In genomic region chr7:128270431-128270850, GRCm38 (mm10) we compare ENCODE assay signal across 11 mouse cellular contexts. TPM values are rescaled to one million over a fixed set of nuclear protein-coding genes. Genes with fewer than 3 reads are reported as not detected.
DNase-seq lines count a peak whose midpoint lies in the region; ATAC-seq and TF ChIP-seq lines count a peak whose summit lies in the region.
"Had no signal": no experiment of that assay in that cellular context is flagged by ENCODE, and none has a peak within 500 bp of the region (broad histone marks: within the 10 kb centered on the region; RNA-seq: fewer than 3 reads in every experiment).

No protein-coding gene starts in this region.

- no peaks in the 10 kb centered on the region for H3K79me2 ChIP-seq in heart, adult 2 months (replicated peaks; ENCODE audit: control insufficient read depth, insufficient read depth, low read length)
- no peaks in the 10 kb centered on the region for H3K79me2 ChIP-seq in MEL (ENCODE audit: control insufficient read depth, insufficient read depth, low read length, poor library complexity)

- intact Hi-C loops in heart, adult 2 months (cut with DNase I), result no loop called here
- intact Hi-C loops in left cerebral cortex, adult 2 months (cut with DNase I), result no loop called here

- no peaks in the 10 kb centered on the region for H3K9me3 ChIP-seq in heart, embryonic 16.5 days (replicated peaks; ENCODE audit: control insufficient read depth, low read length)
- H3K9me3 ChIP-seq in MEL (replicated peaks; ENCODE audit: insufficient read depth, low read length), result no peaks in the 10 kb centered on the region
- H3K9me3 ChIP-seq in liver, embryonic 12.5 days (replicated peaks), result no peaks in the 10 kb centered on the region

- TF ChIP-seq CTCF in heart, adult 2 months (IDR thresholded peaks at IDR 0.05), result no peak
- no peak for TF ChIP-seq CTCF in MEL (IDR thresholded peaks at IDR 0.05 in 2 of 3, conservative IDR thresholded peaks at IDR 0.05 in 1 of 3; ENCODE audit: control insufficient read depth in 1 of 3, insufficient read depth in 1 of 3, low read depth in 2 of 3, low read length in 3 of 3, poor library complexity in 1 of 3, severe bottlenecking in 1 of 3)
- no peak for TF ChIP-seq CTCF in left cerebral cortex, adult 2 months (IDR thresholded peaks at IDR 0.05)

- peaks cover 3% of the 10 kb centered on the region; the same call in 1 of the 2 replicates for H3K4me1 ChIP-seq in heart, embryonic 16.5 days (ENCODE audit: control insufficient read depth, insufficient read depth, low read length)
- H3K4me1 ChIP-seq in heart, adult 2 months (ENCODE audit: control insufficient read depth, insufficient read depth, low read length), result no peaks in the 10 kb centered on the region
- H3K4me1 ChIP-seq in MEL (ENCODE audit: control insufficient read depth in 1 of 2, insufficient read depth in 2 of 2, low read length in 2 of 2), result peaks cover 0 to 11% of the 10 kb centered on the region in 2 experiments; a peak in 3 of 4 replicates
- peaks cover 36% of the 10 kb centered on the region for H3K4me1 ChIP-seq in liver, embryonic 12.5 days

- TF ChIP-seq EP300 in heart, adult 2 months (IDR thresholded peaks at IDR 0.05; ENCODE audit: insufficient read depth, low read depth, low read length), result no peak
- peak in 1 of 2 experiments; percentile 49; a peak in 2 of 4 replicates for TF ChIP-seq EP300 in MEL (IDR thresholded peaks at IDR 0.05; ENCODE audit: low read depth in 1 of 2, low read length in 2 of 2)

- peaks cover 28% of the 10 kb centered on the region for H3K36me3 ChIP-seq in heart, embryonic 16.5 days (ENCODE audit: control insufficient read depth, insufficient read depth)
- H3K36me3 ChIP-seq in heart, adult 2 months (ENCODE audit: control insufficient read depth, insufficient read depth, low read length), result no peaks in the 10 kb centered on the region
- peaks cover 0 to 2% of the 10 kb centered on the region in 2 experiments; a peak in 1 of 4 replicates for H3K36me3 ChIP-seq in MEL (ENCODE audit: control insufficient read depth in 1 of 2, insufficient read depth in 2 of 2, low read length in 2 of 2)
- peaks cover 48% of the 10 kb centered on the region for H3K36me3 ChIP-seq in liver, embryonic 12.5 days

- TF ChIP-seq RAD21 in MEL (IDR thresholded peaks at IDR 0.05; ENCODE audit: low read depth, low read length), result no peak

- no peak overlapping the region for H3K4me3 ChIP-seq in heart, embryonic 16.5 days (ENCODE audit: low read length)
- no peak overlapping the region for H3K4me3 ChIP-seq in heart, adult 2 months
- H3K4me3 ChIP-seq in MEL (ENCODE audit: control insufficient read depth in 1 of 2, insufficient read depth in 1 of 2, low read depth in 2 of 2, low read length in 2 of 2), result no peak overlapping the region
- peak overlapping the region; percentile 14; the same call in 1 of the 2 replicates for H3K4me3 ChIP-seq in liver, embryonic 12.5 days
- no peak overlapping the region for H3K4me3 ChIP-seq in left cerebral cortex, adult 2 months

- ATAC-seq in heart, embryonic 16.5 days (replicated peaks; ENCODE audit: extremely low read depth, insufficient read depth, low FRiP score), result peak; percentile 52
- ATAC-seq in liver, embryonic 12.5 days, result peak; percentile 99

- TF ChIP-seq POLR2A in heart, adult 2 months (IDR thresholded peaks at IDR 0.05; ENCODE audit: insufficient read depth, low read depth, low read length), result no peak
- TF ChIP-seq POLR2A in MEL (IDR thresholded peaks at IDR 0.05; ENCODE audit: control insufficient read depth in 1 of 2, insufficient read depth in 1 of 2, low read depth in 1 of 2, low read length in 2 of 2, poor library complexity in 1 of 2), result peak; percentile 27 to 42; a peak in 1 of 4 replicates

- H3K9ac ChIP-seq in heart, embryonic 16.5 days (ENCODE audit: low read length), result no peak overlapping the region
- H3K9ac ChIP-seq in heart, adult 2 months (ENCODE audit: low read depth, low read length), result no peak overlapping the region
- no peak overlapping the region; the same call in 1 of the 2 replicates for H3K9ac ChIP-seq in MEL (ENCODE audit: control insufficient read depth, low read depth, low read length, poor library complexity, severe bottlenecking)
- H3K9ac ChIP-seq in liver, embryonic 12.5 days, result peak overlapping the region; percentile 57

- WGBS in heart, embryonic 16.5 days, result 34% methylated on average over 13 of the region's 13 CpGs
- 35% methylated on average over 13 of the region's 13 CpGs for WGBS in heart, adult 2 months
- 20% methylated on average over 13 of the region's 13 CpGs for WGBS in liver, embryonic 12.5 days (ENCODE audit: insufficient replicate concordance)

- H3K4me2 ChIP-seq in heart, embryonic 16.5 days (ENCODE audit: low read depth, low read length), result peak overlapping the region; percentile 19; the same call in 1 of the 2 replicates
- peak overlapping the region; percentile 65 for H3K4me2 ChIP-seq in liver, embryonic 12.5 days

- no peaks in the 10 kb centered on the region for H3K27me3 ChIP-seq in heart, embryonic 16.5 days (ENCODE audit: control insufficient read depth, insufficient read depth, low read length)
- H3K27me3 ChIP-seq in heart, adult 2 months (ENCODE audit: control insufficient read depth, insufficient read depth, low read length), result no peaks in the 10 kb centered on the region
- H3K27me3 ChIP-seq in MEL (ENCODE audit: control insufficient read depth in 1 of 2, insufficient read depth in 2 of 2, low read length in 2 of 2), result no peaks in the 10 kb centered on the region
- H3K27me3 ChIP-seq in liver, embryonic 12.5 days (replicated peaks), result peaks cover 33% of the 10 kb centered on the region

- H3K27ac ChIP-seq in heart, embryonic 16.5 days (ENCODE audit: low read length), result no peak overlapping the region
- H3K27ac ChIP-seq in heart, adult 2 months, result no peak overlapping the region
- no peak overlapping the region for H3K27ac ChIP-seq in MEL (ENCODE audit: control insufficient read depth, low read depth, low read length)
- H3K27ac ChIP-seq in liver, embryonic 12.5 days, result peak overlapping the region; percentile 90
- H3K27ac ChIP-seq in left cerebral cortex, adult 2 months, result no peak overlapping the region
- H3K27ac ChIP-seq: macrophage had no signal

- DNase-seq in heart, adult 2 months, result no peak
- peak; percentile 79 for DNase-seq in MEL (ENCODE audit: low read depth, low spot score)
- DNase-seq in cerebellum, adult 8-10 months, result peak; percentile 54
- DNase-seq in left cerebral cortex, adult 2 months (ENCODE audit: extremely low spot score in 1 of 2, low spot score in 2 of 2), result no peak
- no peak for DNase-seq in thymus, postnatal 4 days
- DNase-seq in kidney, postnatal 36 days, result no peak
- DNase-seq: embryo, embryonic 11 days had no signal

TF ChIP-seq in MEL, 35 proteins besides CTCF, POLR2A, EP300 and RAD21 (continues in another document):
- 0 out of 2 replicates have a peak, but pooled peaks have one; percentile 51 for TF ChIP-seq MYC (IDR thresholded peaks at IDR 0.05; ENCODE audit: low read depth, low read length)

RNA-seq across cellular contexts. Expression of gene Slc5a2, which starts 5.0 kb away (rescaled TPM):
- 0.11 TPM in 1 of 2 replicates, not detected in the other for polyA plus RNA-seq in heart, embryonic 16.5 days (2015; fragmentation: Nextera tagmentation; extraction: Ambion mirVana)
- total RNA-seq in heart, adult 2 months (2021), result not detected
- 0.37 TPM in 1 of 2 replicates, not detected in the other for polyA plus RNA-seq in heart, adult 2 months (2012; rRNA removed)
- total RNA-seq in MEL (2012; rRNA removed), result 0.29 and 0.58 TPM in 2 replicates
- under 1 TPM in 1 of 2 experiments, not detected in 1; 0.25 TPM for polyA plus RNA-seq in MEL (2012; ENCODE audit: insufficient read depth in 1 of 2, insufficient read length in 2 of 2, low read depth in 1 of 2, low replicate concordance in 2 of 2, missing spikeins in 1 of 2)
- 2.0 and 2.1 TPM in 2 replicates for polyA plus RNA-seq in liver, embryonic 12.5 days (2016; fragmentation: Nextera tagmentation; extraction: Ambion mirVana)
- total RNA-seq in left cerebral cortex, adult 2 months (2021), result not detected
- total RNA-seq: layer of hippocampus, adult 18-20 months had no signal

RNA-seq across cellular contexts. Expression of gene Tgfb1i1, which starts 23.8 kb away (rescaled TPM):
- polyA plus RNA-seq in heart, embryonic 16.5 days (2015; fragmentation: Nextera tagmentation; extraction: Ambion mirVana), result 161 and 168 TPM in 2 replicates
- 10 to 100 TPM; 14.3 to 20.1 TPM for total RNA-seq in heart, adult 2 months (2021)
- polyA plus RNA-seq in heart, adult 2 months (2012; rRNA removed), result 26.2 and 28.2 TPM in 2 replicates
- 0.10 TPM in 1 of 2 replicates, not detected in the other for total RNA-seq in MEL (2012; rRNA removed)
- under 1 TPM in 1 of 2 experiments, not detected in 1; 0.21 TPM for polyA plus RNA-seq in MEL (2012; ENCODE audit: insufficient read depth in 1 of 2, insufficient read length in 2 of 2, low read depth in 1 of 2, low replicate concordance in 2 of 2, missing spikeins in 1 of 2)
- polyA plus RNA-seq in liver, embryonic 12.5 days (2016; fragmentation: Nextera tagmentation; extraction: Ambion mirVana), result 22.3 and 25.1 TPM in 2 replicates
- 10 to 100 TPM; 18.9 to 22.2 TPM for total RNA-seq in left cerebral cortex, adult 2 months (2021)

RNA-seq across cellular contexts. Expression of gene BC017158, which starts 27.5 kb away (rescaled TPM):
- polyA plus RNA-seq in heart, embryonic 16.5 days (2015; fragmentation: Nextera tagmentation; extraction: Ambion mirVana), result 14.2 and 15.9 TPM in 2 replicates
- total RNA-seq in heart, adult 2 months (2021), result 1 to 10 TPM; 6.2 to 6.5 TPM
- 12.1 and 12.7 TPM in 2 replicates for polyA plus RNA-seq in heart, adult 2 months (2012; rRNA removed)
- total RNA-seq in MEL (2012; rRNA removed), result 16.2 and 19.8 TPM in 2 replicates
- 10 to 100 TPM in 1 of 2 experiments, not detected in 1; 41.6 TPM for polyA plus RNA-seq in MEL (2012; ENCODE audit: insufficient read depth in 1 of 2, insufficient read length in 2 of 2, low read depth in 1 of 2, low replicate concordance in 2 of 2, missing spikeins in 1 of 2)
- polyA plus RNA-seq in liver, embryonic 12.5 days (2016; fragmentation: Nextera tagmentation; extraction: Ambion mirVana), result 26.3 and 29.4 TPM in 2 replicates
- total RNA-seq in left cerebral cortex, adult 2 months (2021), result 10 to 100 TPM; 27.5 to 27.7 TPM

RNA-seq across cellular contexts. Expression of gene 9130023H24Rik, which starts 32.6 kb away (rescaled TPM):
- polyA plus RNA-seq in heart, embryonic 16.5 days (2015; fragmentation: Nextera tagmentation; extraction: Ambion mirVana), result 4.9 and 6.8 TPM in 2 replicates
- 1 to 10 TPM; 3.2 to 3.6 TPM for total RNA-seq in heart, adult 2 months (2021)
- polyA plus RNA-seq in heart, adult 2 months (2012; rRNA removed), result 1.7 and 2.2 TPM in 2 replicates
- total RNA-seq in MEL (2012; rRNA removed), result 1.2 and 1.5 TPM in 2 replicates
- under 1 TPM in 1 of 2 experiments, not detected in 1; 0.96 TPM for polyA plus RNA-seq in MEL (2012; ENCODE audit: insufficient read depth in 1 of 2, insufficient read length in 2 of 2, low read depth in 1 of 2, low replicate concordance in 2 of 2, missing spikeins in 1 of 2)
- polyA plus RNA-seq in liver, embryonic 12.5 days (2016; fragmentation: Nextera tagmentation; extraction: Ambion mirVana), result 2.9 and 3.1 TPM in 2 replicates
- total RNA-seq in left cerebral cortex, adult 2 months (2021), result 1 to 10 TPM; 3.3 to 4.2 TPM

RNA-seq across cellular contexts. Expression of gene Armc5, which starts 33.3 kb away (rescaled TPM):
- 12.8 and 13.8 TPM in 2 replicates for polyA plus RNA-seq in heart, embryonic 16.5 days (2015; fragmentation: Nextera tagmentation; extraction: Ambion mirVana)
- total RNA-seq in heart, adult 2 months (2021), result 1 to 10 TPM; 6.8 to 7.1 TPM
- polyA plus RNA-seq in heart, adult 2 months (2012; rRNA removed), result 11.2 and 12.3 TPM in 2 replicates
- total RNA-seq in MEL (2012; rRNA removed), result 13.3 and 14.6 TPM in 2 replicates
- polyA plus RNA-seq in MEL (2012; ENCODE audit: insufficient read depth in 1 of 2, insufficient read length in 2 of 2, low read depth in 1 of 2, low replicate concordance in 2 of 2, missing spikeins in 1 of 2), result 10 to 100 TPM in 1 of 2 experiments, not detected in 1; 23.7 TPM
- 12.7 and 12.8 TPM in 2 replicates for polyA plus RNA-seq in liver, embryonic 12.5 days (2016; fragmentation: Nextera tagmentation; extraction: Ambion mirVana)
- total RNA-seq in left cerebral cortex, adult 2 months (2021), result 10 to 100 TPM; 12.3 to 13.6 TPM

Comparison
In these comparisons a context has a peak if more than half of its experiments do, and no peak if none do; other contexts are left out.
1. DNase-seq: peak in MEL (single experiment) and cerebellum, adult 8-10 months (single experiment); none in heart, adult 2 months (0 of 2), left cerebral cortex, adult 2 months (0 of 2), thymus, postnatal 4 days (single experiment) and kidney, postnatal 36 days (0 of 2).
2. RNA of gene Tgfb1i1, which starts 23.8 kb away (polyA plus RNA-seq): 161 to 168 TPM in heart, embryonic 16.5 days, 26.2 to 28.2 TPM in heart, adult 2 months and 22.3 to 25.1 TPM in liver, embryonic 12.5 days; 0.21 TPM in MEL; every median in the first group is over 10 times any median in the second.